Mouse (Mus musculus) cerebellum, adult 11 months (tissue): ENCODE measurements around the gene Gsta2.
"Not testable (repeated sequence)": the region's sequence is repeated elsewhere in the genome, so short reads cannot be mapped to it uniquely, and the experiment has no call there.

Experiments
- DNase-seq: peaks from one replicate; pipeline ENCODE4 v3.0.0; 2022

Gsta2 gene

GRCm38 (mm10) chr9:78296089-78296488, 59.5 kb downstream of the Gsta2 start:
- peak; percentile 9 for DNase-seq

GRCm38 (mm10) chr9:78294781-78295180, 60.8 kb downstream of the Gsta2 start:
- not testable (repeated sequence) for DNase-seq

- DNase-seq: not testable (repeated sequence)
Measured at GRCm38 (mm10) chr9:78293683-78294082, 61.9 kb downstream of the Gsta2 start.

- not testable (repeated sequence) for DNase-seq
Measured at GRCm38 (mm10) chr9:78292462-78292861, 63.1 kb downstream of the Gsta2 start.

- DNase-seq: not testable (repeated sequence)
Measured at GRCm38 (mm10) chr9:78289723-78290122, 65.9 kb downstream of the Gsta2 start, which contains the start of gene Gm10639. Gene Gm10639 (plus strand): TSS chr9:78289923.

DNA sequence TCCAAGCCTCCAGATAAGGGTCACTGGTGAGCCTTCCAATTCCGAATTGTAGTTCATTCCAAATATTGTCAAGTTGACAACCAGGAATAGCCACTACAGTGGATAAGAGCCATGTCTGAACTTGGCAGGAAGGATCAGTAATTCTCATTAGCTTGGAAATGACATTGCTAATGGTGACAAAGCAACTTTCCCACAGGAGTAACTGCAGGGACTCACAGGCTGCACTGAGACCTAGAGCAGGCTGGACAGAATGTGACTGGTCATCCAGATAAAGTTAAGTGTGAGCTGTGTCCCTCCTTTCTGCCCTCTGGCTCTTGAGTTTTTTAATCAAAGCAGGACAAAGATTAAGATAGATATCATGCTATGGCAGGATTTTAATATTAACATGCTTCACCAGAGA, 66.5 kb downstream of the Gsta2 start:
- DNase-seq: not testable (repeated sequence)

- DNase-seq: not testable (repeated sequence)
Measured at GRCm38 (mm10) chr9:78282002-78282711, 73.4 kb downstream of the Gsta2 start.
